Mouse (Mus musculus): Measurements from ENCODE around the gene Ffar3.
A peak's percentile ranks its signal among the peaks of the same experiment; 100 is the strongest.
"Not testable (repeated sequence)": the region's sequence is repeated elsewhere in the genome, so short reads cannot be mapped to it uniquely, and the experiment has no call there.

The Ffar3 gene

DNA sequence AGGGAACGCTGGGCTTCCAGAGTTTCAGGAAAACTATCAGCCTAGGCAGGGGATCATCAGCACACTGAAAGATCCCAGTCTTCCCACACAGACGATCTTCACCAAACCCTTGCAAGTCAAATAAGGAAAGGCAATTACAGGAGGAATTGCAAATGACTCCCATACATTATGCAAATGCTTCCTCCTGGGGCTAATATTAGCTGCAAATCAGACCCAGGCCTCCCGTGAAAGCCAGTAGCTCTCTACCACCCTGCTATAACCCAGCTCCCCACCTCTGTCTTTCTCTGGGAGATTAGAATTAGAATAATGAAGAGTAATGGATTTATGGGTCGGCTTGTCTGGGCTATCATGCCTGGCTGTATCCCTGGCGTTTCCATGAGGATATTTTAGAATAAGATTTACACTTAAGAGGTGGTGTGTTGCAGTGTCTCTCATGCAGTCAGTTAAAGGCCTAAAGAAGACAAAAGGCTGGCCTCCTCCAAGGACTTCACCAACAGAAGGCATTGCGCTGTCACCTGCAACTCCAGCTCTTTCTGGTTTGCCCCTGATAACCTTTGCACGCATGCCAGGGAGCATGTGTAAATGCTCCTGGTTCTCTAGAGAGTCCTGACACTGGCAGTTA, 11.2 kb downstream of the Ffar3 start:
- no peak for DNase-seq (ENCODE audit: extremely low spot score)

DNA sequence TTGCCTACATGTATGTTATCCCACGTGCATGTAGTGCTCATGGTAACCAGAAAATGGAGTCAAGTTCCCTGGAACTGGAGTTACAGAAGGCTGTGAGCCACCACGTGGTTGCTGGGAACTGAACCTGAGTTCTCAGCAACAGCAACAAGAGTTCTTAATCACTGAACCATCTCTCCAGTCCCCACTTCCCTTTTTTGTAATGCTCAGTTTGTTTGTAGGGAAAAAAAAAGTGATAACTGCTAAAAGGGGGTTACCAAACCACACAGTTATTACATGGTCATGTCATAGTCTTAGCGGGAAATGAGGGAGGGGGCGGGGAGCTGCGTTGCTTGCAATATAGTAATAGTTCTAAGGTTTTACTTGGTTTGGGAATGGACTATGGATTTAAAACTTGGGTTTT, 13.9 kb downstream of the Ffar3 start:
- no peak for DNase-seq (ENCODE audit: extremely low spot score)

GRCm38 (mm10) chr7:30841379-30841778, 14.6 kb downstream of the Ffar3 start:
- DNase-seq (ENCODE audit: extremely low spot score): no peak

GRCm38 (mm10) chr7:30840306-30840705, 15.7 kb downstream of the Ffar3 start:
- no peak for DNase-seq (ENCODE audit: extremely low spot score)

GRCm38 (mm10) chr7:30837277-30837676, 18.7 kb downstream of the Ffar3 start:
- no peak for DNase-seq (ENCODE audit: extremely low spot score)

GRCm38 (mm10) chr7:30832684-30833083, 23.3 kb downstream of the Ffar3 start:
- not testable (repeated sequence) for DNase-seq (ENCODE audit: extremely low spot score)

- DNase-seq (ENCODE audit: extremely low spot score): no peak
Observed at GRCm38 (mm10) chr7:30832261-30832660, 23.7 kb downstream of the Ffar3 start.

GRCm38 (mm10) chr7:30829428-30829827, 26.6 kb downstream of the Ffar3 start:
- no peak for DNase-seq (ENCODE audit: extremely low spot score)

DNA sequence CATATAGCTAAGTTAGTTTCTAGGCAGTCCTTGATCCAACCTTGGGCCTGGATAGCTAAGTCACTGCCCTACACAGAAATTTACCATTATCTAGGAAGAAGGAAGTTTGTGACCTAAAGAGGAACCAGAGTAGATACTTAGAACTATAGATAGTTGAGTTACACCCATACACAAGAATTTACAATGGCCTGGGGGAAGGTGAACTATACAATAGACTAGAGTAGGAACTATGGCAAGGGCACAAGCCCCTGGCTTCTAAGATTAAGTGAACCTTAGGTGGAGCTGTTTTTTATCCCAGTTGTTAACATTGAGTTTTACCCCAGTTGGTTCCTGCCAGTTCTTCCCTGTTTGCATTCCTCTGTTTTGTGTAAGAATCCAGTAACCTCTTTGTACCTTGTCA, 27.1 kb downstream of the Ffar3 start:
- DNase-seq (ENCODE audit: extremely low spot score): not testable (repeated sequence)

- DNase-seq (ENCODE audit: extremely low spot score): no peak
Observed at GRCm38 (mm10) chr7:30826660-30827059, 29.3 kb downstream of the Ffar3 start.

DNA sequence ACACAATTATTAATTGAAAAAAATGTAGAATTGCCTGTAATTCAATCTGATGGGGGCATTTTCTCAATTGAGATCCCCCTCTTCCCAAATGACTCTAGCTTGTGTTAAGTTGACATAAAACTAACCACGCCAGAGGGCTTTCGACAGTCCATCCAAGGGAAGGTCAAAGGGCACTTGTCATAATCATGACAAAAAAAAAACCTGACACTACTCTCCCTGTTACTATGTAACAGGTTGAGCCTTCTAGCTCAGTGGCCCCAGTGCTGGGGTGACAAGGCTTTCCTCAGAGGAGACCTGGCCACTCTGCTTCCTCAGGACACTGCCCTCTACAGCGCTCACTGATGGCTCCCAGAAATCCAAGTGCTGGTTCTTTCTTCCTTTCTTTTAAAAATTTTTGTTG, 31.7 kb downstream of the Ffar3 start:
- no peak for DNase-seq (ENCODE audit: extremely low spot score)

DNA sequence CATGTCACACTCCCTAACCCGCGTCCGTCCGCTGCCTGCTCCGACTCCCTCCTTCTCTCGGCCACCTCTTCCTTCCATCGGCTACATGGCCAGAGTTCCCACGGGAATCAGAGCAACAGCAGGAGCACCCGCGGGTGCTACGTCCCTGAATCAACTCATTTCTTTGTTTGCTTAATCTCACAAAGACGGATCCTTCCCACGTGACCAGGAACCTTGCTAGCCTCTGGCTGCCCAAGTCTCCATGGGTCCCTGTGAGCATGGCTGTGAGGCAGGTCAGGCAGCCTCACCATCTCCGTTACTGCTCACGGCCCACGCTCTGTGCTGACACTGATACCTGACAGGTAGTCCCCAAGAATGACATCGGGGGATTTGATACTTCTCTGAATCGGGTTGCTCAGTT, 32.3 kb downstream of the Ffar3 start, which contains the start of gene Ffar2:
TSS of gene Ffar2 (minus strand) at position 101 of the 400 bp plus-strand sequence.
- no peak for DNase-seq (ENCODE audit: extremely low spot score)

DNA sequence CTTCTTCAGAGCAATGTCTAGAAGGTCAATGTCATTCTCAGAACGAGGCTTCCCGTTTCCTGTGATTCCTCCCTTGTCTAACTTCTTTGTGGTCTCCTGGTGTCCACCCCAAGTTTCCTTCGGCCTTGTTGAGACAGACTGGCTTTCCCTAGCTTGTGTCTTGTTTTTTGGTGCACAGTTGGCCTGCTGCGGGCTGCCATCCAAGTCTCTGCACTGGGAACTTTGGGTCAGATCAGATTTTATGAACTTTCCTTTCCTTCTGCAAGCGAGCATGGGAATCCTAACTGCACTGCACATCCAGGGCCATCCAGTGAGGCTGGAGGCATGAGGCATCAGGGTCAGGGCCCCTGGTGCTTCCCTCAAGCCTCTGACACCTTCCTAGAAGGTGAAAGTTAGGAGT, 34.4 kb downstream of the Ffar3 start:
- no peak for DNase-seq (ENCODE audit: extremely low spot score)

DNA sequence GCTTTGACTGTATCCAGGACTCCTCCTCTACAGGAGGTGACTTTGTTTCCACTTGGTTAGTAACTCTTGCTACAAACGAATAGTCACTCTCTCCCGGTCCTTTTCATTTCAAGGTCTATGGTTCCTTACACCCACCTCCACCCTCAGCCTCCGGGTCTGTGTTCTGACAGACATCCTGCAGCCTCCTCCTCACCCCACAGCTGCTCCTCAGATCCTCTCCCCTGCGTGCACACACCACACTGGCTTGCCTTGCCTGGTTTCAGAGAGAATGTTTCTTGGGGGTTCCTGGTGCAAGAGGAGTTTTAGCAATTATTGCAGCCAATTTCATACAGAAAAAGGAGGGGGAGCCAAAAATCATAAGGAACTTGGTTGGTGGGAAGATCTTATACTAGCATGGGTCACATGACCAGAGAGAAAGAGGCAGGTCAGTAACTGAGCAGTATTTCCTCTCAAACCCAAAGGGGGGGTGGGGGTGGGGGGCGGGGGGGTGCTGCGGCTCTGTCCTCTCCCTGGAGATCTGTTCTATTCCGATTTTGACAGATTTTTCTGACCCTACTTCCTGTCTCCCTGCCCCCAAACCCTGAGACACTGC, 35.0 kb downstream of the Ffar3 start:
- no peak for DNase-seq (ENCODE audit: extremely low spot score)

- no peak for DNase-seq (ENCODE audit: extremely low spot score)
Observed at GRCm38 (mm10) chr7:30820131-30820530, 35.8 kb downstream of the Ffar3 start.

GRCm38 (mm10) chr7:30812291-30812807, 43.6 kb downstream of the Ffar3 start:
- DNase-seq (ENCODE audit: extremely low spot score): no peak

GRCm38 (mm10) chr7:30811757-30812290, 44.2 kb downstream of the Ffar3 start:
- DNase-seq (ENCODE audit: extremely low spot score): no peak

DNA sequence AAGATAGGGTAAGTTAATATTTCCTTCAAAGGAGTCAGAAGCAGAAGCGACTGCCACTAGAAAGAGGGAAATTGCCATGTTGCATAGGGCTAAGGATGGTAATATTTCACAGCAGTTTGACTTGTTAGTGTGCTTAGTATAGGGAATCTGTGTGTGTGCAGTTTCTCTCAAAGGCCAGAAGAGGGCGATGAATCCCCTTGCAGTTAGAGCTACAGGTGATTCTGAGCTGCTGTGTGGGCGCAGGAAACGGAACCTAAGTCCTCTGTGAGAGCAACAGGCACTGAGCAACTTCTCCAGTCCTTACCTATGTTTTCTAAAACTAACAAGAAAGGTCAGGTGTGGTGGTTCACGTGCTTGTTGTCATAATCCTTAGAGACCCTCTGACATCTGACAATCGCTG, 45.7 kb downstream of the Ffar3 start:
- no peak for DNase-seq (ENCODE audit: extremely low spot score)

DNA sequence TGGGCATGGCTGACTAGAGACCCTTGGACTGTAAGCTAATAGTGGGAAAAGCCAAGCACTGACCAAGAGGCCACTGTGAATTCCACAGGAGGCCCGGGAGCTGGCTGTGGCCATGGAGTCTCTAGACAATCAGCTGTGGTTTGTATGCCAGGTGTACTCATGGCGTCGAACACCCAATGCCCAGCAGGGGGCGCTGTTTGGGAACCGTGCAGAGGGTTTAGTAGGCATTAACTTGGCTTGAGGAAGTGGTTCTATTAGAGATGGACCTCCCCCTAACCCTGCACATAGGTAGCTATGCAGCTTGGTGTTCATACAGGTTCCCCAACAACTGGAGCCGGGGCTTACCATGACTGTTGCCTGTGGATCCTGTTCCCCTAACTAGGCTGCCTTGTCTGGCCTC, 50.1 kb downstream of the Ffar3 start:
- peak; percentile 7 for DNase-seq (ENCODE audit: extremely low spot score)

Measured in embryo, embryonic 9.5 days (tissue).